Mouse (Mus musculus) liver, adult 2 months (tissue): Measurements from ENCODE around the gene Ceacam18. TPM values are rescaled to one million over a fixed set of nuclear protein-coding genes. Genes with fewer than 3 reads are reported as not detected.

Experiments
- DNase-seq: peaks from one replicate; pipeline ENCODE4 v3.0.0-alpha.2; 2011; ENCODE audit warnings: low read depth, low spot score; ENCODE audit errors: extremely low read depth
- H3K27ac ChIP-seq: fragments of 200-500 bp; replicated peaks from 2 replicates; pipeline ENCODE4 v1.5.1; 2012; ENCODE audit warnings: low read depth, mild to moderate bottlenecking, control low read depth, inconsistent platforms, low read length; ENCODE audit not compliant: insufficient read depth
- H3K27me3 ChIP-seq: fragments of 200-500 bp; 2 replicates; pipeline ENCODE4 v1.6.1; 2012; ENCODE audit warnings: mild to moderate bottlenecking, moderate library complexity, low read length, inconsistent platforms; ENCODE audit not compliant: control insufficient read depth, insufficient read depth
- H3K36me3 ChIP-seq: fragments of 200-500 bp; 2 replicates; pipeline ENCODE4 v1.6.1; 2012; ENCODE audit warnings: low read length, inconsistent platforms; ENCODE audit not compliant: control insufficient read depth, insufficient read depth
- H3K4me1 ChIP-seq: fragments of 200-500 bp; 2 replicates; pipeline ENCODE4 v1.6.1; 2011; ENCODE audit warnings: low read length; ENCODE audit not compliant: control insufficient read depth, insufficient read depth
- H3K4me3 ChIP-seq: fragments of 200-500 bp; 2 replicates; pipeline ENCODE4 v1.5.1; 2011; ENCODE audit warnings: low read depth, mild to moderate bottlenecking, control low read depth, low read length, moderate library complexity; ENCODE audit not compliant: insufficient read depth
- H3K79me2 ChIP-seq: fragments of 200-500 bp; 2 replicates; pipeline ENCODE4 v1.6.1; 2012; ENCODE audit warnings: inconsistent platforms, mild to moderate bottlenecking, low read length, moderate library complexity; ENCODE audit not compliant: control insufficient read depth, insufficient read depth
- H3K9ac ChIP-seq: fragments of 200-500 bp; 2 replicates; pipeline ENCODE4 v1.6.1; 2012; ENCODE audit warnings: low read depth, mild to moderate bottlenecking, control low read depth, inconsistent platforms, low read length
- CTCF ChIP-seq: fragments of 200-500 bp; IDR thresholded peaks from 2 replicates; pipeline ENCODE4 v1.5.1; 2011; ENCODE audit warnings: low read depth, low read length, control low read depth
- POLR2A ChIP-seq: fragments of 200-500 bp; IDR thresholded peaks from 2 replicates; pipeline ENCODE4 v1.6.1; 2011; ENCODE audit warnings: low read length, control low read depth; ENCODE audit not compliant: insufficient read depth; ENCODE audit errors: extremely low read depth
- whole genome bisulfite sequencing: fragments of 180-500 bp; shearing (Covaris S2); methylation state at CpG from one replicate; pipeline ENCODE4 v1.1.7; 2018; 5-methylcytosine and 5-hydroxymethylcytosine counted together
- polyA plus RNA-seq: library from polyadenylated mRNA; depleted of rRNA; stranded (reverse); fragments of >200 nt; gene quantifications from 2 replicates; pipeline ENCODE4 v1.2.3, GENCODE M21; 2012
- total RNA-seq: library from RNA; depleted of rRNA; stranded (reverse); fragments of >200 nt; gene quantifications from 2 replicates; pipeline ENCODE4 v1.2.3, GENCODE M21; 2014

The Ceacam18 gene
- total and polyA plus RNA-seq, 2 experiments = not detected

DNA sequence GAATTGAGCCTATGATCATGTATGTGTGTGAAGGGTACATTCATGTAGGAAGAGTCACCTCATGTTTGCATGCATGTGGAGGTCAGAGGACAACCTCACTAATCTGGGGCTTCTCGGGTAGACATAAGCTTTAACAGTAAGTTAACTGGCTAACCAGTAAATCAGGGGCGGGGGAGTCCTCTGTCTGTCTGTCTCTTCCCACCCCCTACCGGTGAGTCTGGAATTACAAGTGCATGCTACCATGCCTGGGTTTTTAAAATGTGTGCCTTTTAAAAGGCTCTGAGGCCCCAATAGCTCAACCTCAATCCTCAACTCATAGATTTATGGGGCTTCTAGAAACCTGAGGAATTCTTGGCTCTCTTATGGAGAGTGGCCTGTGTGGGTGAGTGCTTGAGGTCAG is 34.1 kb downstream of the Ceacam18 start:
- H3K4me1 ChIP-seq = peaks cover 7% of the 10 kb centered on the region
- no peak overlapping the region for H3K9ac ChIP-seq
- WGBS = 27% methylated on average over 3 of the region's 3 CpGs
- no peak overlapping the region for H3K27ac ChIP-seq
- no peaks in the 10 kb centered on the region for H3K79me2 ChIP-seq
- H3K36me3 ChIP-seq = no peaks in the 10 kb centered on the region
- no peak for DNase-seq
- H3K27me3 ChIP-seq = no peaks in the 10 kb centered on the region
- TF ChIP-seq CTCF (no peak), POLR2A (no peak)
- H3K4me3 ChIP-seq = no peak overlapping the region

DNA sequence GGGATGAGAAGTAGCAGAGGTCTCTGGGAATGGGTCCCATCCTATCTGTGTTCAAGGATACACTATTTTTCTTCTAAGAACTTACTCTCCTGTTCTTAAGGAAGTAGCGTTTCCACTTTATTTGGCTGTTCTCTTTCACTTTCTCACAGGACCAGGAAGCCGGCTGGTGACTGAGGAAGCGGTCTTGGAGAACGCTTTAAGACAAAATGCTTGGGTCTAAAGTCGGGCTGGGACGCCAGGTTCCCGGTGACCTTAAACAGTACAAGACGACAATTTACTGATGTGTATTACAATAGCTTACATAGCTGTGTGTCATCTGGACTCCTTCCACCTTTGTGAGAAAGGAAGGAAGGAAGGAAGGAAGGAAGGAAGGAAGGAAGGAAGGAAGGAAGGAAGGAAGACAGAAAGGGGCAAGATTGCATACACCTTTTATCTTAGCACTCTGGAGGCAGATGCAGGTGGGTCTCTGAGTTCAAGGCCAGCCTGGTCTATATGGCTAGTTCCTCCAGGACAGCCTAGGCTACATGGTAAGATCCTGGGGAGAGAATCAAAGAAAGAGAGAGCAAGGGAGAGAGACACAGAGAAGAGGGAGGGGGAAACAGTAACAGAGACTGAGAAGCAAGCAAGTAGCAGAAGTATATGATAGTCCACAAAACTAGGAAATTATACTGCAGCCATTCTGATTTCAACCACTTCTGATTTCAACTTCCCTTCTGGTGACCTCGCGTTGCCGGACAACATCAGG is 36.7 kb downstream of the Ceacam18 start:
- DNase-seq = peak; percentile 26
- no peak overlapping the region for H3K9ac ChIP-seq
- H3K4me1 ChIP-seq = peaks cover 7% of the 10 kb centered on the region
- H3K79me2 ChIP-seq = no peaks in the 10 kb centered on the region; the same call in 1 of the 2 replicates
- 67% methylated on average over 11 of the region's 11 CpGs for WGBS
- H3K36me3 ChIP-seq = peaks cover 3% of the 10 kb centered on the region; the same call in 1 of the 2 replicates
- H3K4me3 ChIP-seq = no peak overlapping the region
- no peaks in the 10 kb centered on the region for H3K27me3 ChIP-seq
- TF ChIP-seq CTCF (no peak), POLR2A (no peak)
- peak overlapping the region; percentile 45 for H3K27ac ChIP-seq

GRCm38 (mm10) chr7:43671809-43672580 is 37.5 kb downstream of the Ceacam18 start, which contains the start of gene Ctu1:
Gene Ctu1 (plus strand): TSS chr7:43672016.
- peaks cover 7% of the 10 kb centered on the region for H3K4me1 ChIP-seq
- peak within 1 kb of the TSS; percentile 45 for H3K27ac ChIP-seq
- peak within 1 kb of the TSS; percentile 66 for H3K9ac ChIP-seq
- H3K36me3 ChIP-seq = peaks cover 3% of the 10 kb centered on the region; the same call in 1 of the 2 replicates
- no peaks in the 10 kb centered on the region for H3K27me3 ChIP-seq
- no peaks in the 10 kb centered on the region; the same call in 1 of the 2 replicates for H3K79me2 ChIP-seq
- TF ChIP-seq CTCF (no peak), POLR2A (0 out of 2 replicates have a peak, but pooled peaks have one; percentile 12)
- WGBS = under 1% methylated on average over 26 of the region's 26 CpGs
- DNase-seq = peak; percentile 98
- peak within 1 kb of the TSS; percentile 52 for H3K4me3 ChIP-seq

DNA sequence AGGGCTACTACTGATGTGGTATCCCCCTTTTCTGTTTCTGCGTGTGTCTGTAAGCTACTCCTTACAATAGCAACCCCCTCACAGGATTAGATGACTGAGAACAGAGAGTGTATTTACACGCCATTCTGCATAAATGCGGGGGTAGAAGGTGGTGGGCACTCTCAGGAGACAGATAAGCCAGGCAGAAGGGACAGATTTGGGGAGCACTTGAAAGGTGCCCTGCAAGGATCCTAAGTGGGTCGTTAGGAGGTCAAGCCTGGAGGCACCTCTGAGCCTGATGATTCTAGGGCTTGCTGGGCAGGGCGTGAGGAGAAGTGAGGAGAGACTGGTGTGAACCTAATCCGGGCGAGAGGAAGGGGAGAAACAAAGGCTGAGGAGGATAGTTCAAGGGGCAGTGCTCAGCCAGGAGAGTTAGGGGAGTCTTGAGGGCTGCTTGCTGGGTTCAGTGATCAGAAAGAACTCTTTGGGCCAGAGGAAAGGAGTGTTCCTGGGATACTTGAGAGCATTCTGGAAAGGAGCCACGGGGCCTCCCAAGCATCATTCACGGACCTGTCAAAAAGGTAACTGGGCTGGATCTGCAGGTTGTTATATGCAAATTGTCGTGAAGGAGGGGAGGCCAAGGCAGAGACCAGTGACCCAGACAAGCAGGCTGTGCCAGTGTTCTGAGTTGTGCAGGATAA is 38.2 kb downstream of the Ceacam18 start:
- no peaks in the 10 kb centered on the region; the same call in 1 of the 2 replicates for H3K79me2 ChIP-seq
- peak overlapping the region; percentile 52 for H3K4me3 ChIP-seq
- peak overlapping the region; percentile 66 for H3K9ac ChIP-seq
- H3K36me3 ChIP-seq = peaks cover 3% of the 10 kb centered on the region; the same call in 1 of the 2 replicates
- no peaks in the 10 kb centered on the region for H3K27me3 ChIP-seq
- no peak for TF ChIP-seq POLR2A
- no peak for TF ChIP-seq CTCF
- WGBS = 22% methylated on average over 10 of the region's 10 CpGs
- H3K4me1 ChIP-seq = peaks cover 7% of the 10 kb centered on the region
- no peak for DNase-seq
- no peak overlapping the region for H3K27ac ChIP-seq

GRCm38 (mm10) chr7:43675091-43675490 is 40.6 kb downstream of the Ceacam18 start:
- 95% methylated on average over 32 of the region's 32 CpGs for WGBS

More at GRCm38 (mm10) chr7:43675091-43675490, 40.6 kb downstream of the Ceacam18 start:
- Histone ChIP-seq H3K4me3 (no peak overlapping the region), H3K79me2 (no peaks in the 10 kb centered on the region; the same call in 1 of the 2 replicates), H3K4me1 (peaks cover 7% of the 10 kb centered on the region), H3K27ac (no peak overlapping the region), H3K27me3 (no peaks in the 10 kb centered on the region), H3K36me3 (peaks cover 3% of the 10 kb centered on the region; the same call in 1 of the 2 replicates), H3K9ac (no peak overlapping the region)
- no peak for DNase-seq
- no peak for TF ChIP-seq CTCF
- TF ChIP-seq POLR2A = no peak
